Mouse (Mus musculus) MEL-GATA-1-ER (cell line): ENCODE data around the gene Gm3173.
"Not testable (repeated sequence)": the region's sequence is repeated elsewhere in the genome, so short reads cannot be mapped to it uniquely, and the experiment has no call there.

Source experiments
- DNase-seq: peaks from one replicate; pipeline ENCODE4 v3.0.0-alpha.2; 2012; ENCODE audit warnings: low read depth; ENCODE audit errors: extremely low read depth

Gm3173 gene

DNA sequence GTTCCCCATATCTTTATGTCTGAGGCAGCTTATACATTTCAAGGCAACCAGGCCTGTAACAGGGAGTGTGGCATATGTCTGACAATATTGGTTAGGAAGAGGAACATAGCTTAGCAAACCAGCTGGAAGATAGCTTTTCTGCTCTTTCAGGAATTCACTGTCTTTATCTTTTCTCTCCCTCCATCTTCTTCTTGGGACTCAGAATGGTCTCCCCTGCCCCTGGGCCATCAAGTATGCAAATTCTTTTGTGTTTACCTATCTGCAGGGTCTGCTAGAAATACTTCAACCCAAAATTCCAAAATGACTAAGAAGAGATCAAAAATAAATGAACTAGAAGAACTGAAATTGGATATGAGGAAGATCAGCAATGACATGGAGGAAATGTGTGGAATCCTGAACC, at the start of gene Gm3173:
Gene Gm3173 (plus strand): TSS at position 301 of the 400 bp plus-strand sequence.
- DNase-seq, result not testable (repeated sequence)

DNA sequence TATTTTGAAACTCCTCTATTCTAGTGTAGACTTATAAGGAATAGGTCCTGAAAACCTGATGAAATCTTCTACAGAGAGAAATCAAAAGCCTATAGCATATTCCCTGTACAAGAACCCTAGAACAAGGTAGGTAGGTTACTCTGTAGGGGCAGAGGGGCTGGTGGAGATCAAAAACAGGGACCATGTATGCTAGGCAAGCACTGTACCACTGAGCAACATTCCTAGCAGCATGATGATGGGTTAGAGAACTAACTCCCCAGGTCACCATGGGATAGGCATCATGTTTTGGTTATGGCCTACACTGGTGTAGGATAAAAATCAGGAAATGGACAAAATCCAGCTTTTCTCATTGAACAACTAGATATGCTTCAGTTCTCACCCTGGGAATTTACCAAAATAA, 45.2 kb upstream of the Gm3173 start:
- not testable (repeated sequence) for DNase-seq

DNA sequence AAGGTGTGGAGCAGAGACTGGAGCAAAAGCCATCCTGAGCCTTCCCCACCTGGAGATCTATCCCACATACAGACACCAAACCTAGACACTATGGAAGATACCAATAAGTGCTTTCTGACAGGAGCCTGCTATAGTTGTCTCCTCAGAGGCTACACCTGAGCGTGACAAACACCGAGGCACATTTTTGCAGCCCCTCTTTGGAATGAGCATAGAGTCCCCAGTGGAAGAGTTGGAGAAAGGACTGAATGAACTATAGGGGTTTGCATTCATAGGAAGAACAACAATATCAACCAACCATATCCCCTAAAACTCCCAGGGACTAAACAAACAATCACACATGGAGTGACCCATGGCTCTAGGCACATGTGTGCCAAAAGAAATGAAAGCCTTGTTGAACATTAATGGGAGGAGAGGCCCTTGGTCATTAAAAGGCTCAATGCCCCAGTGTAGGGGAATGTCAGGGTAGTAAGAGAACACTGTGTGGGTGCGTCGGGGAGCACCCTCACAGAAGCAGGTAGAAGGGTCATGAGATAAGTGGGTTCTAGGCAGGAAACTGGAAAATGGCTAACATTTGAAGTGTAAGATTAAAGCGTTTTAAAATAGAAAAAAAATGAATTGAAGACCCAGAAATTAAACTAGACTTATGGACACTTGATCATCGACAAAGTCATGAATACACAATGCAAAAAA, 37.8 kb upstream of the Gm3173 start:
- DNase-seq, result not testable (repeated sequence)

DNA sequence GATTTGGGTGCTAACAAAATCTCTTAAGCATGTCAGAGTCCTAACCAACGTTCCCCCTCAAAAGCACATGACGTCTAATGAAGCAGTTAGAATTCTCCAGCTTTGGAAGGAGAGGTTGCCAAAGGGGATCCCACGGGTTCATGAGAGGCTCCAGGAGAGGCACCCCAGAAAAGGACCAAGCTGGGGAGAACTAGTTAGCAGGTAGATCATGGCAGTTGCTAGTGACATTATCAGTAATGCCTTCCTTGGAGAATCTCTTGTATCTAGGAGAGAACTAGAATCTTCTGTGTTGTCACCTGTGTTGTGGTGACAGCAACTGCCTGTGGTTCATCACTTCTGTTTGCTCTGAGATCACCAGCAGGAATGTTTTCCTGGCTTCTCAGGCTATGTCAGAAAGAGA, 33.6 kb upstream of the Gm3173 start, which contains the start of gene Gm3159:
Gene Gm3159 (plus strand): TSS at position 301 of the 400 bp plus-strand sequence.
- not testable (repeated sequence) for DNase-seq

DNA sequence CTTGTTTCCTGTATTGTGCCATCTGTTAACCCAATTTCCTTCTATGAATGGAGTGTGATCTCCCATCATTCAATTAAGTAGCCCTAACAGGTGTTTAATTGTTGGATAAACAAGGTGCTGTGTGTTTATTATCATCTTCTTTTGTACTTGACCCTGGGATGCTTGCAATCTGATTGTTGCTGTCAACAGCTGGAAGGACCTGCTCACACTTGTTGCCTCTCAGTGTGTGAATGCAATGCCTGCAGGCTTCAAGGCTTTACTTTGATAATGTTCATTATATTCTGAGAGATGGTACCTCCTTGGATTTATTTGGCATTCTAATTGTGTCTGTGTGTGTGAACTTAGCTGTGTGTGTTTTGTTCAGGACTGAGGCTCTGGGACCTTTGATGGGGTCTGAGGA, 32.2 kb upstream of the Gm3173 start:
- DNase-seq, result not testable (repeated sequence)

- not testable (repeated sequence) for DNase-seq
Observed at GRCm38 (mm10) chr14:4400115-4400789, 30.5 kb upstream of the Gm3173 start.

- not testable (repeated sequence) for DNase-seq
Observed at GRCm38 (mm10) chr14:4401245-4401644, 29.5 kb upstream of the Gm3173 start.

DNA sequence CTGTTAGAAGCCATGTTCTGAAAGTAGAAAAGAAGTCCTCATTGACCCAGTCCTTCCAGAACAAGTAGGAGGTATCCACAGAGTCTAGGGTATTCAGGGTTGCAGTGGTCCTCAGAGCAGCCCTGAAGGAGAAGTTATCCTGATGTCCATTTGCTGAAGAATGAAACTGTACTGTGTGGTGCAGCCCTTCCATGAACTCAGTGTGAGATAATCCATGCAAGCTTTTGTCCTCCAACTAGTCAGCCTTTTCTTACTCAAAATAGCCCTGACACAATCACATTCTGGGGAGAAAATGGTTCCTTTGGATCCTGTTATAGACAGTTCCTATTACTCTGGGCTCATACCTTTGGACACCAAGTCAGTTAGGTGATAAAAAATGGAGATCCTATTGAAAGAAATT, 27.0 kb upstream of the Gm3173 start:
- DNase-seq, result not testable (repeated sequence)

GRCm38 (mm10) chr14:4409939-4410338, 20.9 kb upstream of the Gm3173 start:
- DNase-seq, result not testable (repeated sequence)

DNA sequence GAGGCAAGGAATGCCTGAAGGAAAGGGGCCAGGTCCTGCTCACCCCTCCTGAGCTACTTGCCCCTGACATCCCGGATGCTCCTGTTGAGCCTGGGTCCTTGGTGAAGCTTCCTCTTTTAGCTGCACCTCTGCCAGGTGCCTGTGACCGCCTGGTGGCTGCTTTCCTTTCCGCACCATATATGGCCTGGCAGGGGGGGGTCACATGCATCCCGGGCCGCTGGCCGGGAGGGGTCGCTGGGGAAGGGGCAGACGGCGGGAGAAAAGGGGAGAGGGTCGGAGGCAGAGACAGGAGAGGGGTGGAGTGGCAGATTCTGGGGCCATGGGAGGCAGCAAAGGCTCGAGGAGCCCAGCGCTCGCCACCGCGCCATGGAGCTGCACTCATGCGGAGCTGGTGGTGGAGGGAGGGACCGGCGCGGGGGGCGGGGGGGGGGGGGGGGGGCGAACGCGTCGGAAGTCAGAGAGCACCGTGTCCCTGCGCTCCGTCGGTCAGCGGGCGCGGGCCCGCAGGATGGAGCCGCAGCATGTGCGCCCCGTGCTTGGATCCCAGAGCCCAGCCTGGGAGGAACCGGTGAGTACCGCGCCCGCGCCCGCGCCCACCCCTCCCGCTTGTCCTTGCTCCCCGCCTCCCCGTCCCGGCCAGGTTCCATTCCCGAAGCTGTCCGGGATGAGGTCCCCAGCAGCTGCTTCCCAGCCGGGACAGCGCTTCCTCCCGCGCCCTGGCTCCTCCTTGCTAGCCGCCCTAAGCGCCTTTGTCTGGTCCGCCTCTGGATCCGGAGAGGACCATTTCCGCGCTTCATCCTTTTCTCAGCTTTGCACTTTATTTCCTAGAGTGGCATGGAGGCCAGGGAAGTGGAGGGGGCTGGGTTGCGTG, 15.6 kb upstream of the Gm3173 start, which contains the start of gene Gm3164:
Gene Gm3164 (plus strand): TSS at position 484 of the 871 bp plus-strand sequence.
- DNase-seq, result not testable (repeated sequence)

GRCm38 (mm10) chr14:4481445-4481844, 50.7 kb downstream of the Gm3173 start, which contains the start of gene Gm3182:
Gene Gm3182, plus strand, starts transcription at chr14:4481745.
- DNase-seq, result not testable (repeated sequence)

DNA sequence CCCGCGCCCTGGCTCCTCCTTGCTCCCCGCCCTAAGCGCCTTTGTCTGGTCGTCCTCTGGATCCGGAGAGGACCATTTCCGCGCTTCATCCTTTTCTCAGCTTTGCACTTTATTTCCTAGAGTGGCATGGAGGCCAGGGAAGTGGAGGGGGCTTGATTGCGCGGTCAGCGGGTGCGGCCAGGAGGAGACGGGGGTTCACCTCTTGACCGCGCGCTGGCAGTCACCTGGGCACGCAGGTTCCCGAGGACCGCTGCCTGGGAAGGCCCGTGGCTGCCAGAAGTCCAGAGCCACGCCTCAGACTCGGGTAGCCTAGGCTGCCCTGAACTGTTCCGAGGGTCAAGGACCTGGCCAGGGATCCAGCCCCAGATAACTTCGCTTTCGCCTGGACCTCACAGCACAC, 68.6 kb downstream of the Gm3173 start:
- DNase-seq, result not testable (repeated sequence)

GRCm38 (mm10) chr14:4555105-4555504, 124.3 kb downstream of the Gm3173 start, which contains the start of gene Gm3047:
Gene Gm3047, plus strand, starts transcription at chr14:4555405.
- DNase-seq, result not testable (repeated sequence)
